Mouse (Mus musculus) forebrain, embryonic 14.5 days (tissue): ENCODE measurements around the gene Mrc2. TPM values are rescaled to one million over a fixed set of nuclear protein-coding genes. Genes with fewer than 3 reads are reported as not detected.

Experiments used
- ATAC-seq: fragments of 200-750 bp; cut with Nextera tagmentation; 2 replicates; pipeline ENCODE4 v1.8.0; 2017; ENCODE audit warnings: mild to moderate bottlenecking, moderate library complexity
- DNase-seq: peaks from one replicate; pipeline ENCODE4 v3.0.0-alpha.2; 2015; ENCODE audit warnings: low spot score
- H3K27ac ChIP-seq: fragments of 300-500 bp; sonication (generic); 2 replicates; pipeline ENCODE4 v1.5.1; 2014; ENCODE audit warnings: low read depth, mild to moderate bottlenecking, control low read depth, low read length, moderate library complexity
- H3K27me3 ChIP-seq: fragments of 300-500 bp; sonication (generic); replicated peaks from 2 replicates; pipeline ENCODE4 v1.6.1; 2014; ENCODE audit warnings: low read length, control low read depth, mixed read lengths; ENCODE audit not compliant: control insufficient read depth, insufficient read depth
- H3K36me3 ChIP-seq: fragments of 300-500 bp; sonication (generic); 2 replicates; pipeline ENCODE4 v1.6.1; 2014; ENCODE audit warnings: low read length, control low read depth; ENCODE audit not compliant: control insufficient read depth, insufficient read depth
- H3K4me1 ChIP-seq: fragments of 300-500 bp; sonication (generic); 2 replicates; pipeline ENCODE4 v1.6.1; 2014; ENCODE audit warnings: antibody characterized with exemption, low read length, control low read depth; ENCODE audit not compliant: control insufficient read depth, insufficient read depth
- H3K4me2 ChIP-seq: fragments of 300-500 bp; sonication (generic); 2 replicates; pipeline ENCODE4 v1.6.1; 2014; ENCODE audit warnings: mild to moderate bottlenecking, control low read depth, low read length
- H3K4me3 ChIP-seq: fragments of 300-500 bp; sonication (generic); 2 replicates; pipeline ENCODE4 v1.5.1; 2014; ENCODE audit warnings: low read depth, low read length, control low read depth
- H3K9ac ChIP-seq: fragments of 300-500 bp; sonication (generic); 2 replicates; pipeline ENCODE4 v1.6.1; 2014; ENCODE audit warnings: mild to moderate bottlenecking, low read length, control low read depth, moderate library complexity
- H3K9me3 ChIP-seq: fragments of 300-500 bp; sonication (generic); replicated peaks from 2 replicates; pipeline ENCODE4 v1.6.1; 2016; ENCODE audit warnings: low read length, control low read depth, mixed read lengths; ENCODE audit not compliant: control insufficient read depth
- WGBS: fragments of 180-500 bp; shearing (Covaris S2); extraction: QIAGEN DNeasy Blood & Tissue Kit; methylation state at CpG from one replicate; pipeline ENCODE4 v1.1.7; 2014; 5-methylcytosine and 5-hydroxymethylcytosine counted together
- polyA plus RNA-seq: library from polyadenylated mRNA; unstranded; fragments of >200 nt; fragmentation: Nextera tagmentation; extraction: Ambion mirVana; gene quantifications from 2 replicates; pipeline ENCODE4 v1.2.1, GENCODE M21; 2014

Mrc2 gene
- polyA plus RNA-seq, 1 experiment from 2014 or later, result 2.6 TPM

GRCm38 (mm10) chr11:105374526-105375175 is 82.2 kb downstream of the Mrc2 start:
- Histone ChIP-seq H3K9ac (no peak overlapping the region), H3K9me3 (no peaks in the 10 kb centered on the region), H3K27me3 (no peaks in the 10 kb centered on the region), H3K36me3 (no peaks in the 10 kb centered on the region), H3K4me2 (no peak overlapping the region), H3K4me1 (no peaks in the 10 kb centered on the region), H3K4me3 (no peak overlapping the region), H3K27ac (no peak overlapping the region)
- DNase-seq (no peak), ATAC-seq (no peak)
- WGBS, result 83% methylated on average over 10 of the region's 10 CpGs

- WGBS, result 82% methylated on average over 1 of the region's 1 CpGs
- no peaks in the 10 kb centered on the region for H3K9me3 ChIP-seq
- no peak overlapping the region for H3K9ac ChIP-seq
- no peak for ATAC-seq
- no peak overlapping the region for H3K4me3 ChIP-seq
- no peaks in the 10 kb centered on the region for H3K27me3 ChIP-seq
- no peak overlapping the region for H3K4me2 ChIP-seq
- no peak overlapping the region for H3K27ac ChIP-seq
- no peaks in the 10 kb centered on the region for H3K36me3 ChIP-seq
- DNase-seq, result no peak
- no peaks in the 10 kb centered on the region for H3K4me1 ChIP-seq
Observed at GRCm38 (mm10) chr11:105375821-105376235, 83.4 kb downstream of the Mrc2 start.

GRCm38 (mm10) chr11:105385266-105385665 is 92.8 kb downstream of the Mrc2 start:
- 84% methylated on average over 9 of the region's 9 CpGs for WGBS
- Histone ChIP-seq H3K9me3 (no peaks in the 10 kb centered on the region), H3K4me3 (no peak overlapping the region), H3K9ac (no peak overlapping the region), H3K27ac (no peak overlapping the region), H3K4me2 (no peak overlapping the region), H3K27me3 (no peaks in the 10 kb centered on the region), H3K36me3 (no peaks in the 10 kb centered on the region), H3K4me1 (0 out of 2 replicates have a peak, but pooled peaks cover 2% of the 10 kb centered on the region)
- DNase-seq, result no peak
- ATAC-seq, result no peak

DNA sequence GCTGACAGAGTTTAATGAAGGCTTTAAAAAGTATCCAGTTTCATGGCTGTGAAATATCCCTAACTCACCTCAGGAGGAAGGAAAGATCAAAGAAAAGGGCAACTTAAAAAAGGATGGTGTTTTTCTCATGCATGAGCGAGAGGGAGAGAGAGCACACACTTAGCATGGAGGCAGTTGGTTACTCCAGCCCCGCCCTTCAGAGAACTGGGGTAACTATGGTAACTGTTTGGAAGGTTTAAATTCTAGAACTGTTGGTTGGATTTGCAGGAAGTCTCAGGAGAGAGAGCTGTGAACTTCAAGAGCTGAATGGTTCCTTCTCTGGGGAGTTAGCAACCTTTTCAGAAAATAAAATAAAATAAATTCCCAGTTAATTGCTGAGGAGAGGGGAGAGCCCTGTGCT is 96.2 kb downstream of the Mrc2 start:
- no peak overlapping the region for H3K4me3 ChIP-seq
- 0 out of 2 replicates have a peak, but pooled peaks cover 2% of the 10 kb centered on the region for H3K4me1 ChIP-seq
- 49% methylated on average over 2 of the region's 2 CpGs for WGBS
- DNase-seq (peak; percentile 47), ATAC-seq (no peak; the same call in 1 of the 2 replicates)
- H3K27ac ChIP-seq, result no peak overlapping the region
- no peaks in the 10 kb centered on the region for H3K27me3 ChIP-seq
- no peak overlapping the region for H3K9ac ChIP-seq
- no peak overlapping the region for H3K4me2 ChIP-seq
- no peaks in the 10 kb centered on the region for H3K9me3 ChIP-seq
- H3K36me3 ChIP-seq, result no peaks in the 10 kb centered on the region

GRCm38 (mm10) chr11:105390290-105390689 is 97.8 kb downstream of the Mrc2 start:
- ATAC-seq (no peak), DNase-seq (no peak)
- Histone ChIP-seq H3K36me3 (no peaks in the 10 kb centered on the region), H3K4me3 (no peak overlapping the region), H3K27ac (no peak overlapping the region), H3K4me2 (no peak overlapping the region), H3K9ac (no peak overlapping the region), H3K9me3 (no peaks in the 10 kb centered on the region; the same call in 1 of the 2 replicates), H3K4me1 (0 out of 2 replicates have a peak, but pooled peaks cover 2% of the 10 kb centered on the region), H3K27me3 (no peaks in the 10 kb centered on the region)
- 95% methylated on average over 7 of the region's 7 CpGs for WGBS

Other genes starting within 250 kb of the Mrc2 start
- not detected in 2 replicates for gene Efcab3, start 229.1 kb upstream of the Mrc2 start, polyA plus RNA-seq
- gene Mettl2, start 166.2 kb upstream of the Mrc2 start, polyA plus RNA-seq, result 24.2 and 24.5 TPM in 2 replicates
- gene Gm10842, start 145.8 kb upstream of the Mrc2 start, polyA plus RNA-seq, result not detected in 2 replicates
- 22.1 and 23.4 TPM in 2 replicates for gene Tlk2, start 113.8 kb upstream of the Mrc2 start, polyA plus RNA-seq
- 0.23 and 0.41 TPM in 2 replicates for gene March10, start 164.1 kb downstream of the Mrc2 start, polyA plus RNA-seq